Mouse (Mus musculus): Measurements from ENCODE around the gene Aven. TPM values are rescaled to one million over a fixed set of nuclear protein-coding genes. Genes with fewer than 3 reads are reported as not detected.

Gene Aven
- polyA plus RNA-seq, 1 experiment from 2014 or later: 2.4 TPM

DNA sequence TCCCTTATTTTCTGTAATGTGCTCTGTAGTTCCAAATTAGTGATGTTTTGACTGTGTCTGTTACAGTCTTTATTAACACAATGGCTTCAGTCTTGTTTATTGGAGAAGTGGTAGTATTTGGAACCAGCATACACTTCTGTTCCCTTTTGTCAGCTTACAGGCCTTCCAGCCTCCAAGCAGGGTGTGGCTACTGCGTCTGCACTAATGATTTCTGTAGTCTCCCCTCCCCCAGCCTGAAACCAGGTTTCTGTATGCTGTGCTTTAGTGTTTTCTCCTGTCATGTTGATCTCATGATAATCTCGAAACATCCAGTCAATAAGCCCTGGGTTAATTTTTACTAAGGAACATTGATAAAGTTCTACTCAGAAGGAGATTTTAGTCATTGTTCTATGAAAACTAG, 100.6 kb downstream of the Aven start:
- no peak for ATAC-seq (replicated peaks)
- Histone ChIP-seq H3K27me3 (replicated peaks) (no peaks in the 10 kb centered on the region), H3K9ac (no peak overlapping the region), H3K4me3 (no peak overlapping the region), H3K27ac (no peak overlapping the region), H3K9me3 (no peaks in the 10 kb centered on the region), H3K4me1 (no peaks in the 10 kb centered on the region), H3K4me2 (no peak overlapping the region), H3K36me3 (replicated peaks) (no peaks in the 10 kb centered on the region)
- 63% methylated on average over 2 of the region's 2 CpGs for WGBS

- Histone ChIP-seq H3K27me3 (replicated peaks) (no peaks in the 10 kb centered on the region), H3K27ac (no peak overlapping the region), H3K4me1 (no peaks in the 10 kb centered on the region), H3K36me3 (replicated peaks) (no peaks in the 10 kb centered on the region), H3K9ac (no peak overlapping the region), H3K4me2 (no peak overlapping the region), H3K4me3 (no peak overlapping the region), H3K9me3 (no peaks in the 10 kb centered on the region)
- 97% methylated on average over 2 of the region's 2 CpGs for WGBS
- no peak for ATAC-seq (replicated peaks)
Measured at GRCm38 (mm10) chr2:112593781-112594180, 101.0 kb downstream of the Aven start.

GRCm38 (mm10) chr2:112595807-112596206, 103.0 kb downstream of the Aven start:
- no peak for ATAC-seq (replicated peaks)
- H3K4me2 ChIP-seq: no peak overlapping the region
- WGBS: 75% methylated on average over 3 of the region's 3 CpGs
- no peak overlapping the region for H3K9ac ChIP-seq
- H3K36me3 ChIP-seq (replicated peaks): no peaks in the 10 kb centered on the region
- no peaks in the 10 kb centered on the region for H3K9me3 ChIP-seq
- no peak overlapping the region for H3K27ac ChIP-seq
- H3K4me3 ChIP-seq: no peak overlapping the region
- no peaks in the 10 kb centered on the region for H3K4me1 ChIP-seq
- H3K27me3 ChIP-seq (replicated peaks): no peaks in the 10 kb centered on the region

- H3K9me3 ChIP-seq: no peaks in the 10 kb centered on the region
- WGBS: 73% methylated on average over 5 of the region's 5 CpGs
- no peak for ATAC-seq (replicated peaks)
Measured at GRCm38 (mm10) chr2:112596415-112596814, 103.7 kb downstream of the Aven start.

GRCm38 (mm10) chr2:112597064-112597463, 104.3 kb downstream of the Aven start:
- no peak for ATAC-seq (replicated peaks)
- Histone ChIP-seq H3K27ac (no peak overlapping the region), H3K9ac (no peak overlapping the region), H3K36me3 (replicated peaks) (no peaks in the 10 kb centered on the region), H3K4me1 (no peaks in the 10 kb centered on the region), H3K4me2 (no peak overlapping the region), H3K27me3 (replicated peaks) (no peaks in the 10 kb centered on the region), H3K4me3 (no peak overlapping the region), H3K9me3 (no peaks in the 10 kb centered on the region)
- WGBS: 78% methylated on average over 1 of the region's 1 CpGs

More at GRCm38 (mm10) chr2:112596415-112596814, 103.7 kb downstream of the Aven start:
- Histone ChIP-seq H3K4me2 (no peak overlapping the region), H3K9ac (no peak overlapping the region), H3K4me1 (no peaks in the 10 kb centered on the region), H3K4me3 (no peak overlapping the region), H3K36me3 (replicated peaks) (no peaks in the 10 kb centered on the region), H3K27me3 (replicated peaks) (no peaks in the 10 kb centered on the region), H3K27ac (no peak overlapping the region)

GRCm38 (mm10) chr2:112600222-112600621, 107.5 kb downstream of the Aven start:
- ATAC-seq (replicated peaks): no peak
- no peak overlapping the region for H3K4me2 ChIP-seq
- WGBS: 40% methylated on average over 10 of the region's 10 CpGs

DNA sequence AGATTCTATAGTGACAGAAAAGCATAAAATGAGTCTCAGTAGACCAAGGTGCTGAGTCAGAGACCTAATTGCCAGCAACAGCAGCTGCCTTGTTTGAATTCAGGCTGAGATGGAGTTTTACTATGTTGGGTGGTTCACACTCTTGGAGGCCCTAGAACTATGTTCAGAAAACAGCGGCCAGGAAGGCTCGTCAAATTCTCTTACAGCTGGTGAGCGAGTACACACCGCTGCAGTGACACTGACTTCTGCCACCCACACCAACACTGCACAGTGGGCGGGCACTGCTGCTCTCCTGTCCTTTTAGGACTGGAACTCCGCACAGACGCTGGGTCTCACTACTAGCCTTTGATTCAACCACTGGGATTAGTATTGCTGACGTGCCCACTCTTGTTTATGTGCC, 109.7 kb downstream of the Aven start:
- Histone ChIP-seq H3K4me2 (no peak overlapping the region), H3K4me3 (no peak overlapping the region), H3K9me3 (no peaks in the 10 kb centered on the region), H3K4me1 (no peaks in the 10 kb centered on the region), H3K9ac (no peak overlapping the region), H3K27ac (no peak overlapping the region), H3K27me3 (replicated peaks) (no peaks in the 10 kb centered on the region), H3K36me3 (replicated peaks) (no peaks in the 10 kb centered on the region)
- 71% methylated on average over 8 of the region's 8 CpGs for WGBS
- no peak for ATAC-seq (replicated peaks)

More at GRCm38 (mm10) chr2:112600222-112600621, 107.5 kb downstream of the Aven start:
- Histone ChIP-seq H3K27ac (no peak overlapping the region), H3K4me3 (no peak overlapping the region), H3K9ac (no peak overlapping the region), H3K27me3 (replicated peaks) (no peaks in the 10 kb centered on the region), H3K36me3 (replicated peaks) (no peaks in the 10 kb centered on the region), H3K4me1 (no peaks in the 10 kb centered on the region), H3K9me3 (no peaks in the 10 kb centered on the region)

GRCm38 (mm10) chr2:112606536-112606935, 113.8 kb downstream of the Aven start:
- Histone ChIP-seq H3K4me3 (no peak overlapping the region), H3K27me3 (replicated peaks) (no peaks in the 10 kb centered on the region), H3K9me3 (no peaks in the 10 kb centered on the region), H3K9ac (no peak overlapping the region), H3K4me2 (no peak overlapping the region), H3K36me3 (replicated peaks) (no peaks in the 10 kb centered on the region), H3K4me1 (no peaks in the 10 kb centered on the region), H3K27ac (no peak overlapping the region)
- 86% methylated on average over 3 of the region's 3 CpGs for WGBS
- no peak for ATAC-seq (replicated peaks)

DNA sequence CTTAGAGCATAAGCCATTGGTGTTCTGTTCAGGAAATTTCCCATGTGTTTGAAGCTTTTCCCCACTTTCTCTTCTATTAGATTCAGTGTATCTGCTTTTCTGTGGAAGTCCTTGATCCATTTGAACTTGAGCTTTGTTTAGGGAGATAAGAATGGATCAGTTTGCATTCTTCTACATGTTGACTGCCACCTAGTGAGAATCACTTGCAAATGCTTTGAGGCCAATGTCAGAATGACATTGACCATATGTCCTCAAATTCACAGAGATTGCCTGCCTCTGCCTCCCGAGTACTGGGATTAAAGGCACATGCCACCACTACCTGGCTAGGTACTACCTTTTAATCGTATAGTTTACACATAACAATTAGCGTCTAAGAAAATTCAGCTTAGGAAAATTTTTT, 119.9 kb downstream of the Aven start:
- 85% methylated on average over 3 of the region's 3 CpGs for WGBS
- Histone ChIP-seq H3K27me3 (replicated peaks) (no peaks in the 10 kb centered on the region), H3K4me3 (no peak overlapping the region), H3K4me2 (no peak overlapping the region), H3K9me3 (no peaks in the 10 kb centered on the region), H3K9ac (no peak overlapping the region), H3K27ac (no peak overlapping the region), H3K4me1 (no peaks in the 10 kb centered on the region), H3K36me3 (replicated peaks) (no peaks in the 10 kb centered on the region)
- ATAC-seq (replicated peaks): no peak

- Histone ChIP-seq H3K4me3 (no peak overlapping the region), H3K9me3 (no peaks in the 10 kb centered on the region), H3K27ac (no peak overlapping the region), H3K4me2 (no peak overlapping the region), H3K9ac (no peak overlapping the region), H3K4me1 (no peaks in the 10 kb centered on the region), H3K27me3 (replicated peaks) (no peaks in the 10 kb centered on the region), H3K36me3 (replicated peaks) (no peaks in the 10 kb centered on the region)
- 90% methylated on average over 7 of the region's 7 CpGs for WGBS
- no peak for ATAC-seq (replicated peaks)
Measured at GRCm38 (mm10) chr2:112614375-112614774, 121.6 kb downstream of the Aven start.

- Histone ChIP-seq H3K4me1 (no peaks in the 10 kb centered on the region), H3K9ac (no peak overlapping the region), H3K27ac (no peak overlapping the region), H3K9me3 (no peaks in the 10 kb centered on the region), H3K36me3 (replicated peaks) (no peaks in the 10 kb centered on the region), H3K4me3 (no peak overlapping the region), H3K27me3 (replicated peaks) (no peaks in the 10 kb centered on the region), H3K4me2 (no peak overlapping the region)
- no peak for ATAC-seq (replicated peaks)
- 5% methylated on average over 3 of the region's 3 CpGs for WGBS
Measured at GRCm38 (mm10) chr2:112617206-112617605, 124.4 kb downstream of the Aven start.

DNA sequence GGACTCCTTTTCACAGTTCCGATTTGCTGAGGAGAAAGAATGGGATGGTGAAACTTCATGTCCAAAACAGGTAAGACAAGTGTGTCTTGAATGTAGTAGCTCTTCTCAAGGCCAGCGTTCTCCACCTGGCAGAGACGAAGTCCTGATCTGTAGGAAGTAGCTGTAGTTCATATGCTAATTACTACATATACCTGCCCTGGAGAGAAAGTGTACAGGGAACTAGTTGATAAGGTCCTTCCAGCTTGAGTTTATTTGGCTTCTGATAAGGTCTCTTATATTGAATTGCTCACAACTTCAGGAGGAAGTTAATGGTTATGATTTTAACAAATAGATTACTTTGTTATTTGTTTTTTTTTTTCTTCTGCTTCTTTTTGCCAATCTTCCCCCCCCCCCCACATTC, 132.4 kb downstream of the Aven start:
- no peaks in the 10 kb centered on the region for H3K36me3 ChIP-seq (replicated peaks)
- 85% methylated on average over 3 of the region's 3 CpGs for WGBS
- no peak overlapping the region for H3K27ac ChIP-seq
- H3K27me3 ChIP-seq (replicated peaks): no peaks in the 10 kb centered on the region
- H3K9ac ChIP-seq: no peak overlapping the region
- H3K4me1 ChIP-seq: no peaks in the 10 kb centered on the region
- H3K4me3 ChIP-seq: no peak overlapping the region
- no peak for ATAC-seq (replicated peaks)
- H3K4me2 ChIP-seq: no peak overlapping the region
- H3K9me3 ChIP-seq: no peaks in the 10 kb centered on the region

DNA sequence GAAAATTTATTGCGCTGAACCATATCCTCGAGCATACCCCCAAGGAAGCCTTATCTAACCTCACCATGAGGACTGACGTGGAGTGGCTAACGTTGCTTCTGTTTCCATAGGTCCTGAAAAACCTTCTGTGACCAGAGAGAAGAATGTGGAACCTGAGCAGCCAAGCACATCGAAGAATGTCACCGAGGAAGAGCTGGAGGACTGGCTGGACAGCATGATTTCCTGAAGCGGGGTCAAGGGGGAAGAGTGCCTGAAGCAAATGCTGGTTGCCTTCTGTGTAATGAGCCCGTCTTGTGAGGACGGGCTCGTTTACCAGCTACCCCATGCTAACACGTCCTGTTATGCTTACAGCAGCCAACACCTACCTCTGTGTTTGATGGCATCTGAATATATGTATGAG, 137.9 kb downstream of the Aven start:
- Histone ChIP-seq H3K4me3 (no peak overlapping the region), H3K4me1 (no peaks in the 10 kb centered on the region), H3K9me3 (no peaks in the 10 kb centered on the region), H3K27me3 (replicated peaks) (no peaks in the 10 kb centered on the region), H3K4me2 (no peak overlapping the region), H3K27ac (no peak overlapping the region), H3K36me3 (replicated peaks) (no peaks in the 10 kb centered on the region), H3K9ac (no peak overlapping the region)
- WGBS: 76% methylated on average over 11 of the region's 11 CpGs
- no peak for ATAC-seq (replicated peaks)

GRCm38 (mm10) chr2:112632536-112632935, 139.8 kb downstream of the Aven start:
- WGBS: 92% methylated on average over 9 of the region's 9 CpGs
- no peak overlapping the region for H3K27ac ChIP-seq

More at GRCm38 (mm10) chr2:112632536-112632935, 139.8 kb downstream of the Aven start:
- Histone ChIP-seq H3K9ac (no peak overlapping the region), H3K9me3 (no peaks in the 10 kb centered on the region), H3K36me3 (replicated peaks) (no peaks in the 10 kb centered on the region), H3K27me3 (replicated peaks) (no peaks in the 10 kb centered on the region), H3K4me2 (no peak overlapping the region), H3K4me3 (no peak overlapping the region), H3K4me1 (no peaks in the 10 kb centered on the region)
- ATAC-seq (replicated peaks): no peak

All from midbrain, embryonic 15.5 days (tissue).